Mouse (Mus musculus) G1E (cell line): ENCODE results near the gene Foxr1. TPM values are rescaled to one million over a fixed set of nuclear protein-coding genes. Genes with fewer than 3 reads are reported as not detected.

Experiments
- ATAC-seq: 2 replicates; pipeline ENCODE4 v1.8.0; 2016; ENCODE audit warnings: mild to moderate bottlenecking; ENCODE audit not compliant: insufficient number of reproducible peaks, poor library complexity, low FRiP score, severe bottlenecking; ENCODE audit errors: extremely low read depth
- DNase-seq: peaks from one replicate; pipeline ENCODE4 v3.0.0; 2012; ENCODE audit warnings: low spot score
- H3K27me3 ChIP-seq: 2 replicates; pipeline ENCODE4 v1.6.1; 2012; ENCODE audit warnings: mild to moderate bottlenecking, low read length, inconsistent platforms; ENCODE audit not compliant: insufficient read depth
- H3K36me3 ChIP-seq: replicated peaks from 2 replicates; pipeline ENCODE3; 2012; ENCODE audit warnings: mild to moderate bottlenecking, inconsistent platforms
- H3K4me1 ChIP-seq: 2 replicates; pipeline ENCODE4 v1.6.1; 2012; ENCODE audit warnings: low read depth, low read length, inconsistent platforms, mixed read lengths; ENCODE audit not compliant: insufficient read depth
- H3K4me3 ChIP-seq: 2 replicates; pipeline ENCODE4 v1.5.1; 2012; ENCODE audit warnings: low read depth, mild to moderate bottlenecking, inconsistent platforms, low read length, moderate library complexity, mixed read lengths
- H3K9me3 ChIP-seq: replicated peaks from 2 replicates; pipeline ENCODE4 v1.6.1; 2012; ENCODE audit warnings: inconsistent platforms
- CTCF ChIP-seq: IDR thresholded peaks from 2 replicates; pipeline ENCODE4 v1.5.1; 2012; ENCODE audit warnings: low read depth, low read length, inconsistent platforms, mixed read lengths
- GATA1 ChIP-seq: IDR thresholded peaks from 2 replicates; pipeline ENCODE4 v1.6.1; 2012; ENCODE audit warnings: borderline replicate concordance, low read length, inconsistent platforms, mixed read lengths
- GATA2 ChIP-seq: IDR thresholded peaks from 2 replicates; pipeline ENCODE4 v1.6.1; 2012; ENCODE audit warnings: low read depth, low read length, inconsistent platforms, borderline replicate concordance
- POLR2AphosphoS5 ChIP-seq: IDR thresholded peaks from 2 replicates; pipeline ENCODE4 v1.6.1; 2012; ENCODE audit warnings: low read depth, low read length, inconsistent platforms; ENCODE audit not compliant: insufficient replicate concordance
- TAL1 ChIP-seq: conservative IDR thresholded peaks from 2 replicates; pipeline ENCODE4 v1.6.1; 2012; ENCODE audit warnings: low read depth, low read length, inconsistent platforms, mixed read lengths
- polyA plus RNA-seq: library from polyadenylated mRNA; stranded (reverse); fragments of >175 nt; gene quantifications from 2 replicates; pipeline ENCODE4 v1.2.3, GENCODE M21; 2012
- total RNA-seq, 2 experiments: library from RNA; stranded (forward) in 1 of 2; stranded (reverse) in 1 of 2; fragments of 200-1000 nt in 1 of 2; fragments of >200 nt in 1 of 2; fragmentation: Nextera tagmentation in 1 of 2; gene quantifications; 2 replicates each; pipeline ENCODE4 v1.2.3; 2014 to 2017

Gene Foxr1
- total and polyA plus RNA-seq, 3 experiments: 0.11 TPM; not detected in 2

DNA sequence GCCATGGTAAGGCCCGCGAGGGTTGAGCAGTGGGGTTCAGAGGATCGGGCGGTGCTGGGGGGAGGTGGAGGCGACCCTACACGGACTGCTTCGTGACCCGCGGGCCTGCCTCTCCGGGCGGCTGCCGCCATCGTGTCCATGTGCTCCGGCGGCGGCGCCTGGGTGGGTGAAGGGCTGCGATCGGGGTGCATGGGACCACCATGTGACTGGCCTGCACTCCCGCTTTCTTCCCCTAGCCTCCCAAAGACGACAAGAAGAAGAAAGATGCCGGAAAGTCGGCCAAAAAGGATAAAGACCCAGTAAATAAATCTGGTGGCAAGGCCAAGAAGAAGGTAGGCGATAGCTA lies 33.2 kb downstream of the Foxr1 start:
- H3K4me1 ChIP-seq: peaks cover 56% of the 10 kb centered on the region
- H3K4me3 ChIP-seq: peak overlapping the region; percentile 84
- TF ChIP-seq GATA2: no peak
- H3K36me3 ChIP-seq: peaks cover 74% of the 10 kb centered on the region
- no peaks in the 10 kb centered on the region for H3K9me3 ChIP-seq
- no peak for DNase-seq
- no peaks in the 10 kb centered on the region for H3K27me3 ChIP-seq
- ATAC-seq: no peak

DNA sequence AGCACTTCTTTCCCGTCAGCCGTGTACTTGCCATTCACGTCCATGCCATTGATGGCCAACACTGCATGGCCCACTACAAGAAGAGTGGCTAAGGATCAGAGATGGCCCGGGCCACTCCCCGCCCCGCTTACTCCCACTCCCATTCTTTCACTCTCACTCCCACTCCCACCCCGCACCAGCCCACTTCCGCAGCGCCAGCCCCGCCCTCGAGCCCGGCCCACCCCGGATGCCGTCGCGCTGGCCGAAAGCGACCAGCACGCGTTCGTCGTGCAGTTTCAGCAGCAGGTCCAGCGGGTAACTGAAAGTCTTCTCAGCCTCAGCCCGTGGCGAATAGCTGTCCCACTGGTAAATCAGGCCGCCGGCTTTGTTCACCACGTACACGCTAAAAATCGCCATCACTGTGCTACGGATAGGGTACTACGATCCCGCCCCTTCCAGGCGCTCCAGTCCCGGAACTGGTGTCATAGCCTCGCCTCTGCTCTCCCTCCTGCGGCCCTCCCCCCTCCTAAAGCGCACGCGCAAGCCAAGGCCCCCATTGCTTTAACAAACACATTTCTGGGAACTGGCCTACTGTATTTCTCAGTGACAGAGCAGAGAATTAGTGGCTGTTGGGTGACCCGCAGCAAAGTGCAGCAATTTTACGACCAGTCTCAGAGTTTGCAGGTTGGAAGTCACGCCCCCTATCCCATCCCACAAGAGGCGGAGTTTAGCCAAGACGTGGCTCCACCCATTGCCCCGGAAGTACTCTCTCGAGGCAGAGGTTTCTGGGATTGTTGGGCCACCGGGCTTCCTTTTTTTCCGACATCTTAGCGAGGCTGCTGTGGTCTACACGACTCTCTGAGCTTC lies 33.8 kb downstream of the Foxr1 start, which contains the start of the genes Rps25 and Trappc4:
TSS of gene Rps25 (plus strand) at position 234 of the 846 bp plus-strand sequence.
TSS of gene Trappc4 (minus strand) at position 695 of the 846 bp plus-strand sequence.
- peaks cover 55% of the 10 kb centered on the region for H3K4me1 ChIP-seq
- H3K4me3 ChIP-seq: peak within 1 kb of the TSS; percentile 84
- H3K27me3 ChIP-seq: no peaks in the 10 kb centered on the region
- H3K36me3 ChIP-seq: peaks cover 74% of the 10 kb centered on the region
- TF ChIP-seq CTCF: no peak
- no peak for TF ChIP-seq POLR2AphosphoS5
- TF ChIP-seq GATA2: no peak
- TF ChIP-seq TAL1: no peak
- ATAC-seq (peak; percentile 85), DNase-seq (peak; percentile 90)
- H3K9me3 ChIP-seq: no peaks in the 10 kb centered on the region

DNA sequence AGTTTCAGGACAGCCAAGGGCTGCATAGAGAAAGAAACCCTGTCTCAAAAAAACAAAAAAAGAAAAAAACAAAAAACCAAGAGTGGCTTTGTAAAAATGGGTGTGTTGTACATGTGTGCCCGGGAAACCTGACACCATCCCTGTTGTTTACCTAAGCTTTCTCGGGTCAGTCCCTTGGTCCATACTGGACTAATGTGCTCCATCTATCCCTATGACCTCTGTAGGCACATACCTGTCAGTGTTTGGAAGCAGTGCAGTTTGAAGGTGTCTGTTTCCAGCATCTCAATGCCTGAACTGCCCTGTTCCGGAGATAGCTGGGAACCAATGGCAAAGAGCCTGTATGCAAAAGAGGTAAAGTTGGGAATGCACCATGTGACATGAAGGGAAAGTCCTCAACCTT lies 35.9 kb downstream of the Foxr1 start:
- no peaks in the 10 kb centered on the region for H3K27me3 ChIP-seq
- no peaks in the 10 kb centered on the region for H3K9me3 ChIP-seq
- no peak for TF ChIP-seq GATA1
- no peak for TF ChIP-seq CTCF
- TF ChIP-seq GATA2: no peak
- no peak for TF ChIP-seq TAL1
- no peak for TF ChIP-seq POLR2AphosphoS5
- ATAC-seq (no peak), DNase-seq (no peak)
- H3K4me1 ChIP-seq: peaks cover 56% of the 10 kb centered on the region
- no peak overlapping the region for H3K4me3 ChIP-seq
- peaks cover 74% of the 10 kb centered on the region for H3K36me3 ChIP-seq

DNA sequence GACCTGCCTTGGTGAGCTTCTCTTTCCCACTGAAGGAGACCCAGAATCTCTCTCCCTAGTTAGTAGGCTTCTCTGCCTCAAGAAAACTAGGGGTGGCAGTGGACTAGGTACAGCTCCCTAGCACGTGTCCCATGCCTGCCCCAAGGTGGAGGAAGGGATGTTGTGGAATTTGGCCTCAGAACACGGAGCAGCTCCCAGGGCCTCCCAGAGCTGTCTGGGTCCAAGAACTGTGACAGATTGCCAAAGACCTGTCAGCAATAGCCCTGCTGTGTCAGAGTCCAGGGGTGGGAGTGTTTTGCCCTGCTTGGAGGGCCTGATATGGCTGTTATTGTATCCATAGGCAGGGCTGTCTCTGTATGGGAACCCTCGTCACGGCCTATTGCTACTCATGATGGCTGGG lies 39.9 kb downstream of the Foxr1 start:
- DNase-seq (no peak), ATAC-seq (no peak)
- Histone ChIP-seq H3K4me1 (peaks cover 75% of the 10 kb centered on the region), H3K9me3 (no peaks in the 10 kb centered on the region), H3K4me3 (no peak overlapping the region), H3K36me3 (peaks cover 79% of the 10 kb centered on the region), H3K27me3 (no peaks in the 10 kb centered on the region)
- TF ChIP-seq POLR2AphosphoS5 (no peak), GATA2 (no peak), GATA1 (no peak), CTCF (no peak), TAL1 (no peak)

DNA sequence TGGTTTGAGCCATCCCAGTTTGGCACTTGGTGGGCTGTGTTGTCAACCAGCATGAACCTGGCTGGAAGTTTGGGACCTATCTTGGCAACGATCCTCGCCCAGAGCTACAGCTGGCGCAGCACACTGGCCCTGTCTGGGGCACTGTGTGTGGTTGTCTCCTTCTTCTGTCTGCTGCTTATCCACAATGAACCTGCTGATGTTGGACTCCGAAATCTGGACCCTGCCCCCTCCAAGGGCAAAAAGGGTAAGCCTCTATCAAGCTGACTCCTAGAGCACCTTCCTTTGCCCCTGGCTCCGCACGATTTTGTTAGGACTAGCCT lies 41.2 kb downstream of the Foxr1 start:
- ATAC-seq (no peak), DNase-seq (no peak)
- Histone ChIP-seq H3K27me3 (no peaks in the 10 kb centered on the region), H3K9me3 (no peaks in the 10 kb centered on the region), H3K4me1 (peaks cover 67% of the 10 kb centered on the region), H3K36me3 (peaks cover 65% of the 10 kb centered on the region), H3K4me3 (no peak overlapping the region)
- TF ChIP-seq GATA2: no peak
- TF ChIP-seq TAL1: no peak
- TF ChIP-seq POLR2AphosphoS5: no peak
- TF ChIP-seq GATA1: no peak
- no peak for TF ChIP-seq CTCF

DNA sequence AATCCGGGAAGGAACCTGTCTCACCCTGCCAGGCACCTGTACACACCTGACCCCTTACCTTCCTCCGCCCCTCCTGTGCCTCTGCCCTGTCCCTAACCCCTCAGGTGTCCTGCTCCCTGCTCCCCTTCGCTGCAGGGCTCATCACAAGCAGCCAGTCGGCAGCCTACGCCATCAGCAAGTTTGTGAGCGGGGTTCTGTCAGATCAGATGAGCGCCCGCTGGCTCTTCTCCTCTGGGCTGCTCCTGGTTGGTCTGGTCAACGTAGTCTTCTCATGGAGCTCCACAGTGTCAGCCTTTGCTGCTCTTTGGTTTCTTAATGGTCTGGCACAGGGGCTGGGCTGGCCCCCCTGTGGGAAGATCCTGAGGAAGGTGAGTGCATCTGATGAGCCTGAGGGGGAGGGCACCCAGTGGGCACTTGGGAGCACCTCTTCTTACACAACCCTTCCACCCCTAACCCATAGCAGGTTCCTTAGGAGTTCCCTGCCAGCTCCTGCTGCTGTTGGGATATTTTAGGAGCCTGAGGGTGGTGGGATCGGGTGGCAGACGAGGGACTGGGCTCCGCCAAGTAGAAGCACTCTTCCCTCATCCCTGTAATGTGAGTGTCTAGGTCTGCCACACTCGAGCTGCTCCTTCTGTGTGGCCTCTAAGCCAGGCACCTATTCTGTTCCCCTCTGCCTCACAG lies 41.7 kb downstream of the Foxr1 start:
- peaks cover 67% of the 10 kb centered on the region for H3K4me1 ChIP-seq
- ATAC-seq (no peak), DNase-seq (no peak)
- no peaks in the 10 kb centered on the region for H3K27me3 ChIP-seq
- peaks cover 60% of the 10 kb centered on the region for H3K36me3 ChIP-seq
- H3K9me3 ChIP-seq: no peaks in the 10 kb centered on the region
- TF ChIP-seq GATA1 (no peak), GATA2 (no peak), TAL1 (no peak), POLR2AphosphoS5 (no peak), CTCF (no peak)
- H3K4me3 ChIP-seq: peak overlapping the region; percentile 55; the same call in 1 of the 2 replicates

DNA sequence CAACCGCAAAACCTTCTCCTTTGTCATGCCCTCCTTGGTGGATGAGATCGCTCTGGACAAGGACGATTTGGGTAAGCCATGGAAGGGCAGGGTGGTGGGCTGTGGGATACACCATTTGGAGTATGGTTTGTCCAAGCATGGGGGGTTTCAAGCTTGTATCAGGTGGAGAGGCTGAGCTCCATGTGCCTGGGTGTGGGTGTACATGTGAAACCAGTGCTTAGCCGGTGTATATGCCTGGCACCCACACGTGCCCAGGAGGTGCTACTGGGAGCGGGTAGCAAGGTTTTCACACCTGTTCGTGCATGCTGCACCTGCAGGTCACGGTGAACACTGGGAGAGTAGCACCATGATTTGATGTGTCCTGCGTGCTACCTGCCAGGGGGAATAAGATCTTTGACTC lies 42.4 kb downstream of the Foxr1 start:
- Histone ChIP-seq H3K9me3 (no peaks in the 10 kb centered on the region), H3K27me3 (no peaks in the 10 kb centered on the region), H3K4me1 (peaks cover 62% of the 10 kb centered on the region), H3K36me3 (peaks cover 53% of the 10 kb centered on the region), H3K4me3 (peak overlapping the region; percentile 81; the same call in 1 of the 2 replicates)
- ATAC-seq: no peak
- TF ChIP-seq GATA1: no peak
- no peak for TF ChIP-seq POLR2AphosphoS5
- no peak for TF ChIP-seq CTCF
- TF ChIP-seq TAL1: no peak
- no peak for TF ChIP-seq GATA2
- DNase-seq: no peak
